Mouse (Mus musculus): ENCODE measurements around the gene Gm21954.
A peak's percentile ranks its signal among the peaks of the same experiment; 100 is the strongest.

Gm21954 gene

GRCm38 (mm10) chr3:55472110-55472509 is at the start of gene Gm21954:
TSS of gene Gm21954 (minus strand) at chr3:55472210.
- DNase-seq = no peak

GRCm38 (mm10) chr3:55521776-55522175 is 49.8 kb upstream of the Gm21954 start:
- DNase-seq = no peak

- DNase-seq = peak; percentile 87
These were observed 48.5 kb upstream of the Gm21954 start for GRCm38 (mm10) chr3:55520240-55521180.

- no peak for DNase-seq
These were observed 45.5 kb upstream of the Gm21954 start for GRCm38 (mm10) chr3:55517454-55518014.

GRCm38 (mm10) chr3:55515966-55516365 is 44.0 kb upstream of the Gm21954 start:
- no peak for DNase-seq

- DNase-seq = no peak
These were observed 39.6 kb upstream of the Gm21954 start for GRCm38 (mm10) chr3:55511658-55512057.

- DNase-seq = no peak
These were observed 38.2 kb upstream of the Gm21954 start for GRCm38 (mm10) chr3:55510198-55510597.

- no peak for DNase-seq
These were observed 27.3 kb upstream of the Gm21954 start for GRCm38 (mm10) chr3:55499298-55499697.

- no peak for DNase-seq
These were observed 24.5 kb upstream of the Gm21954 start for GRCm38 (mm10) chr3:55496462-55496941.

GRCm38 (mm10) chr3:55495866-55496265 is 23.9 kb upstream of the Gm21954 start:
- no peak for DNase-seq

- no peak for DNase-seq
These were observed 23.2 kb upstream of the Gm21954 start for GRCm38 (mm10) chr3:55495231-55495630.

- no peak for DNase-seq
These were observed 22.3 kb upstream of the Gm21954 start for GRCm38 (mm10) chr3:55494348-55494747.

GRCm38 (mm10) chr3:55492021-55492420 is 20.0 kb upstream of the Gm21954 start:
- no peak for DNase-seq

GRCm38 (mm10) chr3:55489231-55489990 is 17.4 kb upstream of the Gm21954 start:
- DNase-seq = peak; percentile 87

GRCm38 (mm10) chr3:55483328-55483727 is 11.3 kb upstream of the Gm21954 start:
- DNase-seq = peak; percentile 80

GRCm38 (mm10) chr3:55481140-55481539 is 9.1 kb upstream of the Gm21954 start:
- no peak for DNase-seq

- no peak for DNase-seq
These were observed 7.3 kb upstream of the Gm21954 start for GRCm38 (mm10) chr3:55479306-55479705.

- DNase-seq = no peak
These were observed 4.7 kb upstream of the Gm21954 start for GRCm38 (mm10) chr3:55476694-55477093.

- DNase-seq = no peak
These were observed 1.1 kb upstream of the Gm21954 start for GRCm38 (mm10) chr3:55473146-55473545.

- DNase-seq = no peak
These were observed 5.7 kb downstream of the Gm21954 start for GRCm38 (mm10) chr3:55466348-55466747.

GRCm38 (mm10) chr3:55465785-55466184 is 6.2 kb downstream of the Gm21954 start:
- no peak for DNase-seq

GRCm38 (mm10) chr3:55464226-55464625 is 7.8 kb downstream of the Gm21954 start:
- DNase-seq = no peak

All from cerebellum, adult 8-10 months (tissue).